Mouse (Mus musculus) colon, adult 2 months (tissue): ENCODE data around the gene Ccl26. TPM values are rescaled to one million over a fixed set of nuclear protein-coding genes. Genes with fewer than 3 reads are reported as not detected.

Experiments used
- polyA plus RNA-seq: library from polyadenylated mRNA; depleted of rRNA; stranded (reverse); fragments of >200 nt; gene quantifications from 2 replicates; pipeline ENCODE4 v1.2.3, GENCODE M21; 2012; rRNA removed

The Ccl26 gene
- polyA plus RNA-seq: not detected in 2 replicates

GRCm38 (mm10) chr5:135563469-135563868 lies at the start of gene Ccl26:
Gene Ccl26, minus strand, starts transcription at chr5:135563569.

DNA sequence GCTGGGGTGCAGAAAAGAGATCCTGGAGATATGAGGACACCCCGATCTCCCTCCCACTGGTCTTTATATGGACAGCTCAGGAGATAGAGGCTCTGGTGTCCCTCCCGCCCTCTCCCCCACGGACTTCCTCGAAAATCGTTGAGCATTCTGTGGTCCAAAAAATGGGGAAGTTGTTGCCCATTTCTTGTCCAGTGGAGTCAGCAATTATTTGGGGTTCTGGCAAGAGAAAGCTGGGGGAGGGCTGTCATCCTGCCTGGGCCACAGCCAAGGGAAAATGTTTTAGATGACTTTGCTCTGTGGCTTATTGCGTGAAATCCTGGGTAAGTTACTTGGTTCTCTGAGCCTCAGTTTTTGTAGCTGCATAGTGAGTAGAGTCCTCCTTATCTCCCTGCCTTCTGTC lies 9.6 kb upstream of the Ccl26 start, which contains the start of gene Ccl24:
Ccl24 (minus strand) TSS at position 44 of the 400 bp plus-strand sequence.

DNA sequence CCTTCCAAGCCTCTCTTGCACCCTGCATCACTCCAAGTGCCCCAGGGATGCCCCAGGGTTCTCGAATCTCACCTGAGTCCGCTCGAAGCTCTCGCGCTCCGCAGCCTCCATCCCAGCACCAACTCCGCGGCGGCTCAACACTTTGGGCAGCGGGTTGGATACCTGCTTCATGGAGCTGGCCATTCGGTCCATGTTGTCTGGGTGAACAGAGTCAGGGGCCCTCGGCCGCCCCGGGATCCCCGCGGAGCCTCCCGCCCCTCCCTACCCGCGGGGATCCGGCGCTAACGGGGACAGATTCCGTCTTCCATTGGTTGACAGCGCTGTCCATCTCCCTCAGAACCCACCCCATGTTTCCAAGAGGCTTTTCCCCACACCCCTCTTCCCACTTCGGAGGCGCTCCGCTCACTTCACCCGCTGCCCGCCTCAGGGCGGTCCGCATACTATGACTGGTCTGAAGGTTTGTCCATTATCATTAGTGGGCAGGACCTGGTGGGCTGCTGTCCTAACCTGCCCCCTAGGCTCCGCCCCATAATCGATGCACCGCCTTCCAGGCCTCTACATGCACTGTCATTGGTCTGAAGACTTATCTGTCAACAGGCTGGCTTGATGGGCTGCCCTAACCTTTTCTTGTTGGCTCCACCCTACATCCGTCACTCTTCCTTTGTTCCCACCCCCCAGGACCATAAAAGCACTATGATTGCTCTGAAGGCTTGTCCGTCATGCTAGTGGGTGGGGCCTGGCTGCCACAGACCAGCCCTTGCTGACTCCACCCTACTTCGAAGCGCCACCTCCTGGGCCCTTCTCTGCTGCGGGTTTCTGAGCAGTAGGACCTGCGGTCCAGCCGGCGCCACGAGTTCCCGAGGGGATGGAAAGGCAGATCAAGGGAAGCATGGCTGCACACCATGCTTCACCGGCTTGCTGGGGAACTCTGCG lies 18.2 kb downstream of the Ccl26 start, which contains the start of gene Hip1:
Hip1 (minus strand) TSS at position 256 of the 933 bp plus-strand sequence.

Other genes with a start within 250 kb of the Ccl26 start
- not detected in 2 replicates for gene Fkbp6, start 213.5 kb downstream of the Ccl26 start, polyA plus RNA-seq
- 0.12 TPM in 1 of 2 replicates, not detected in the other for gene Trim50, start 210.3 kb downstream of the Ccl26 start, polyA plus RNA-seq
- 22.9 and 26.8 TPM in 2 replicates for gene Nsun5, start 193.6 kb downstream of the Ccl26 start, polyA plus RNA-seq
- gene Pom121, start 169.0 kb downstream of the Ccl26 start, polyA plus RNA-seq: 16.1 and 23.1 TPM in 2 replicates
- gene Hip1, start 18.4 kb downstream of the Ccl26 start, polyA plus RNA-seq: 5.4 and 7.1 TPM in 2 replicates
- gene Ccl24, start 9.5 kb upstream of the Ccl26 start, polyA plus RNA-seq: 0.26 and 0.43 TPM in 2 replicates
- gene Rhbdd2, start 69.0 kb upstream of the Ccl26 start, polyA plus RNA-seq: 20.7 and 24.9 TPM in 2 replicates
- 165 and 185 TPM in 2 replicates for gene Por, start 106.5 kb upstream of the Ccl26 start, polyA plus RNA-seq
- gene Tmem120a, start 180.9 kb upstream of the Ccl26 start, polyA plus RNA-seq: 45.7 and 63.6 TPM in 2 replicates
- 0.12 TPM in 1 of 2 replicates, not detected in the other for gene Styxl1, start 214.8 kb upstream of the Ccl26 start, polyA plus RNA-seq
- 570 and 601 TPM in 2 replicates for gene Mdh2, start 214.9 kb upstream of the Ccl26 start, polyA plus RNA-seq
- 0.80 and 0.88 TPM in 2 replicates for gene Srrm3, start 243.3 kb upstream of the Ccl26 start, polyA plus RNA-seq